10 mouse cellular contexts compared by ENCODE assay signal in the genomic region with DNA sequence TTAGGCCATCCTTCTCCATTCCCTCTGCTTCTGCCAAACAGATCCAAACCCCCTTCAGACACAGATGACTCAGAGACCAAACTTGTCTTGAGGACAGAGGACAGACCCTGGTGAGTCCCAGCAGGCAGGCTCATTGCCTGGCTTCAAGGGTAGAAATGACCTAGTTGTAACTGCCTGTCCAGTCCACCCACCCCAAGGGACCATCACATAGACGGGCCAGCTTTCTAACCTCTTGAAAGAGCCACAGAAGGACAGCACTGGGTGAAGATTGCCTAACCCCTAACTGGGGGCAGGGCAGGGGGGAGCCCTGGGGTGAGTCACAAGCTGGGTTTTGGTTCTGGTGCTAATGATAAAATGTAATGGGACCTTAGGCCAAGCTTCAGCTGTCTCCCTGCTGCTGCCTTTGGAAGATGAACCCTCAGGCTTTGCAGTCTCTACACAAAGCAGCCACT. TPM values are rescaled to one million over a fixed set of nuclear protein-coding genes. Genes with fewer than 3 reads are reported as not detected.
DNase-seq lines count a peak whose midpoint lies in the region; TF ChIP-seq lines count a peak whose summit lies in the region.
"Had no signal": no experiment of that assay in that cellular context is flagged by ENCODE, and none has a peak within 500 bp of the region (broad histone marks: within the 10 kb centered on the region; RNA-seq: fewer than 3 reads in every experiment).

No protein-coding gene starts in this region.

- no peak overlapping the region for H3K4me3 ChIP-seq in cerebellum, adult 2 months (replicated peaks; ENCODE audit: insufficient read depth, low read depth, low read length)
- no peak overlapping the region for H3K4me3 ChIP-seq in C2C12 (ENCODE audit: insufficient read depth, poor library complexity, severe bottlenecking)
- H3K4me3 ChIP-seq in heart, adult 2 months = no peak overlapping the region
- H3K4me3 ChIP-seq in limb, embryonic 10.5 days = no peak overlapping the region
- no peak overlapping the region for H3K4me3 ChIP-seq in thymus, adult 2 months (ENCODE audit: control insufficient read depth, insufficient read depth, low read length)
- H3K4me3 ChIP-seq: neural tube, embryonic 13.5 days had no signal

- no peak for TF ChIP-seq CTCF in cerebellum, adult 2 months (IDR thresholded peaks at IDR 0.05; ENCODE audit: borderline replicate concordance, insufficient read depth, low read depth, low read length)
- TF ChIP-seq CTCF in C2C12 (IDR thresholded peaks at IDR 0.05; ENCODE audit: control insufficient read depth, insufficient read depth, insufficient read length) = no peak
- TF ChIP-seq CTCF in heart, adult 2 months (IDR thresholded peaks at IDR 0.05) = no peak
- TF ChIP-seq CTCF in thymus, adult 2 months (IDR thresholded peaks at IDR 0.05; ENCODE audit: borderline replicate concordance, control insufficient read depth, extremely low read depth, insufficient read depth, low read length, poor library complexity) = no peak

- DNase-seq in cerebellum, adult 2 months = peak; percentile 36 to 56
- DNase-seq in cerebellum, adult 11 months = no peak
- DNase-seq in heart, adult 2 months = peak; percentile 55 to 81
- DNase-seq in lung, adult 18-20 months = peak; percentile 41 to 56
- no peak for DNase-seq in limb, embryonic 10.5 days (ENCODE audit: low spot score)
- DNase-seq in thymus, adult 2 months = no peak
- no peak for DNase-seq in ovary, postnatal 10 days (ENCODE audit: low spot score)

- TF ChIP-seq POLR2A in cerebellum, adult 2 months (IDR thresholded peaks at IDR 0.05; ENCODE audit: borderline replicate concordance, insufficient read depth, low read length) = no peak
- TF ChIP-seq POLR2A in heart, adult 2 months (IDR thresholded peaks at IDR 0.05; ENCODE audit: insufficient read depth, low read depth, low read length) = no peak
- no peak for TF ChIP-seq POLR2A in thymus, adult 2 months (IDR thresholded peaks at IDR 0.05; ENCODE audit: control insufficient read depth, extremely low read depth, insufficient read depth, low read length, poor library complexity)

- no peak overlapping the region for H3K9ac ChIP-seq in heart, adult 2 months (ENCODE audit: low read depth, low read length)
- H3K9ac ChIP-seq: limb, embryonic 15.5 days; neural tube, embryonic 13.5 days had no signal

- TF ChIP-seq EP300 in heart, adult 2 months (IDR thresholded peaks at IDR 0.05; ENCODE audit: insufficient read depth, low read depth, low read length) = peak; percentile 51; the same call in 1 of the 2 replicates

- H3ac ChIP-seq in C2C12 (ENCODE audit: control insufficient read depth, insufficient read length, low read depth) = no peak overlapping the region

- WGBS in cerebellum, adult 2 months = 10% methylated on average over 1 of the region's 1 CpGs
- WGBS in heart, adult 2 months = 42% methylated on average over 1 of the region's 1 CpGs
- 56% methylated on average over 1 of the region's 1 CpGs for WGBS in limb, embryonic 10.5 days
- 86% methylated on average over 1 of the region's 1 CpGs for WGBS in thymus, adult 2 months

- intact Hi-C loops in heart, adult 2 months (cut with DNase I) = loop anchor here (5.0 kb wide), 1 partner anchor 41 kb away; no protein-coding TSS in a partner anchor

- no peaks in the 10 kb centered on the region for H3K36me3 ChIP-seq in C2C12 (ENCODE audit: control insufficient read depth, insufficient read depth)
- H3K36me3 ChIP-seq in heart, adult 2 months (ENCODE audit: control insufficient read depth, insufficient read depth, low read length) = no peaks in the 10 kb centered on the region
- H3K36me3 ChIP-seq in limb, embryonic 10.5 days = no peaks in the 10 kb centered on the region
- H3K36me3 ChIP-seq in thymus, adult 2 months (ENCODE audit: control insufficient read depth, insufficient read depth, low read length) = no peaks in the 10 kb centered on the region
- H3K36me3 ChIP-seq: limb, embryonic 15.5 days; neural tube, embryonic 13.5 days had no signal

- H3K9me3 ChIP-seq in limb, embryonic 10.5 days (replicated peaks) = no peaks in the 10 kb centered on the region
- H3K9me3 ChIP-seq: limb, embryonic 15.5 days; neural tube, embryonic 13.5 days had no signal

- no peaks in the 10 kb centered on the region for H3K27me3 ChIP-seq in cerebellum, adult 2 months (ENCODE audit: control insufficient read depth, insufficient read depth, low read length)
- no peaks in the 10 kb centered on the region for H3K27me3 ChIP-seq in C2C12 (ENCODE audit: control insufficient read depth, insufficient read depth, insufficient read length)
- no peaks in the 10 kb centered on the region for H3K27me3 ChIP-seq in heart, adult 2 months (ENCODE audit: control insufficient read depth, insufficient read depth, low read length)
- H3K27me3 ChIP-seq in limb, embryonic 10.5 days (ENCODE audit: low read depth, poor library complexity, severe bottlenecking) = no peaks in the 10 kb centered on the region
- no peaks in the 10 kb centered on the region for H3K27me3 ChIP-seq in thymus, adult 2 months (ENCODE audit: control insufficient read depth, insufficient read depth, low read length)
- H3K27me3 ChIP-seq: limb, embryonic 15.5 days; neural tube, embryonic 13.5 days had no signal

- H3K4me1 ChIP-seq in cerebellum, adult 2 months (ENCODE audit: control insufficient read depth, insufficient read depth, low read length) = peaks cover 7% of the 10 kb centered on the region
- H3K4me1 ChIP-seq in heart, adult 2 months (ENCODE audit: control insufficient read depth, insufficient read depth, low read length) = no peaks in the 10 kb centered on the region
- H3K4me1 ChIP-seq in limb, embryonic 10.5 days = peaks cover 8% of the 10 kb centered on the region; the same call in 1 of the 2 replicates
- no peaks in the 10 kb centered on the region for H3K4me1 ChIP-seq in thymus, adult 2 months (replicated peaks; ENCODE audit: control insufficient read depth, insufficient read depth, low read length)

- no peak overlapping the region for H3K27ac ChIP-seq in cerebellum, adult 2 months (ENCODE audit: insufficient read depth, low read length)
- H3K27ac ChIP-seq in heart, adult 2 months = peak overlapping the region; percentile 77
- no peak overlapping the region for H3K27ac ChIP-seq in limb, embryonic 10.5 days
- H3K27ac ChIP-seq in thymus, adult 2 months (ENCODE audit: control insufficient read depth, insufficient read depth, low read length) = no peak overlapping the region
- H3K27ac ChIP-seq: limb, embryonic 15.5 days; neural tube, embryonic 13.5 days had no signal

- no peaks in the 10 kb centered on the region for H3K79me3 ChIP-seq in C2C12 (ENCODE audit: low read depth)

- H3K79me2 ChIP-seq in C2C12 (ENCODE audit: control insufficient read depth, insufficient read depth) = no peaks in the 10 kb centered on the region
- H3K79me2 ChIP-seq in heart, adult 2 months (replicated peaks; ENCODE audit: control insufficient read depth, insufficient read depth, low read length) = no peaks in the 10 kb centered on the region

TF ChIP-seq in C2C12, 6 proteins besides CTCF, POLR2A, EP300 and RAD21:
- TF ChIP-seq CEBPB (IDR thresholded peaks at IDR 0.05; ENCODE audit: low read depth) = peak; percentile 72
- TF ChIP-seq USF1 (IDR thresholded peaks at IDR 0.05; ENCODE audit: low read depth) = no peak
- peak; percentile 43 for TF ChIP-seq MYOD1 (IDR thresholded peaks at IDR 0.05; ENCODE audit: control insufficient read depth, insufficient read length, low read depth)
TF ChIP-seq in C2C12: peak in this region for 2.

RNA-seq across cellular contexts. Expression of a gene that starts 2.1 kb away (rescaled TPM):
- 0.06 and 0.10 TPM in 2 replicates for polyA plus RNA-seq in cerebellum, adult 2 months (2012; rRNA removed)
- 0.04 TPM for polyA plus RNA-seq in C2C12 (2012; fragmentation: generic; extraction: Trizol)
- total RNA-seq in heart, adult 2 months (2021) = 100 to 1,000 TPM in 1 of 2 experiments, 10 to 100 TPM in 1; 89.3 to 108 TPM
- polyA plus RNA-seq in heart, adult 2 months (2012; rRNA removed) = 69.7 and 129 TPM in 2 replicates
- 0.16 and 0.23 TPM in 2 replicates for polyA plus RNA-seq in limb, embryonic 10.5 days (2016; fragmentation: Nextera tagmentation; extraction: Ambion mirVana)
- 10.2 and 14.6 TPM in 2 replicates for polyA plus RNA-seq in thymus, adult 2 months (2012; rRNA removed)

Comparison
In these comparisons a context has a peak if more than half of its experiments do, and no peak if none do; other contexts are left out.
1. DNase-seq: peak in cerebellum, adult 2 months (2 of 2), heart, adult 2 months (2 of 2) and lung, adult 18-20 months (2 of 2); none in cerebellum, adult 11 months (single experiment), limb, embryonic 10.5 days (single experiment), thymus, adult 2 months (single experiment) and ovary, postnatal 10 days (single experiment).